Mouse (Mus musculus): ENCODE results near the gene Morn3. TPM values are rescaled to one million over a fixed set of nuclear protein-coding genes. Genes with fewer than 3 reads are reported as not detected.

Morn3 gene
- total and polyA plus RNA-seq, 3 experiments, result not detected

DNA sequence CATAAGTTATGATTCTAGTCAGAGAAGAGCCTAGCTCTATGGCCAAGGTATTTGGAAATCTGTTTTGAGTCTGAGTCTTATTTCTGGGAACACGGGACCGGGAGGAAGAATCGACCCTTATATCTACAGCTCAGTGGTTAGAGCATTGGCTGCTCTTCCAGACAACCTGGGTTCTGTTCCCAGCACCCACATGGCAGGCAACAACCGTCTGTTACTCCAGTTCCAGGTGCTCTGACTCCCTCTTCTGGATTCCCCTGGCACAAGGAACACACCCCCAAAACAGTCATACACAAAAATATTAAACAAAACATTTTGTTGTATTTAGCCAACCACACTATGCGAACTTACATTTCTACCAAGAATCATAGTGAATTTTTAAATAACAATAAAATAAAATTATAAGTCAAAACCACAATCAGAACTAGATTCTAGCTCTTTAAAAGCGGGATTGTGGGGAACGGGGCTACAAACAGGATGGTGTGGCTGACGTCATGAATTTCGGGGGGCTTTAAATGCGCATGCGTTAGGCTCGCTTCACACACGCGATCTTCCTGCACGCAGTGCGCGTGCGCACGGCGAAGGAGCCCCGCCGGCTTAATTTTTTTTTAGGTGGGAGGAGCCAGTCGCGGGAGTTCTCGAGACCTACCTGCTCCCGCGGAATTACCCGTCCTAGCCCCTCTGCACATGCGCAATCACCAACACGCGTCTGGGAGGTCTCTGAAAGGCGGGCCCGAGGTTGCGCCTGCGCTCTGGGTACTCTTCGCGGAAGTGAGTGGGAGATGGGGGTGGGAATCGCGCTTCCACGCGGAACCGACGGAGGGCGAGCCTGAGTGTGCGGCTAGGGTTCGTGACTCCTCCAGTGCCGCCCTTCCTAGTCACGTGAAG is 10.8 kb upstream of the Morn3 start:
- H3K27ac ChIP-seq (ENCODE audit: insufficient read depth, low read depth), result no peak overlapping the region
- H3K9me3 ChIP-seq (replicated peaks; ENCODE audit: low read length), result no peaks in the 10 kb centered on the region
- H3K4me2 ChIP-seq (ENCODE audit: insufficient read depth, low read depth, poor library complexity, severe bottlenecking), result no peak overlapping the region
- TF ChIP-seq ZNF384 (IDR thresholded peaks at IDR 0.05; ENCODE audit: low read depth, low read length) (peak; percentile 99), TBP (conservative IDR thresholded peaks at IDR 0.05; ENCODE audit: low read depth, low read length) (peak; percentile 33; the same call in 1 of the 2 replicates), MEF2A (IDR thresholded peaks at IDR 0.05; ENCODE audit: borderline replicate concordance, low read depth, low read length) (no peak), MXI1 (IDR thresholded peaks at IDR 0.05; ENCODE audit: low read depth, low read length) (peak; percentile 89), ELF1 (IDR thresholded peaks at IDR 0.05; ENCODE audit: low read depth, low read length) (peak; percentile 100), ZMIZ1 (IDR thresholded peaks at IDR 0.05; ENCODE audit: low read depth, low read length) (peak; percentile 48; the same call in 1 of the 2 replicates), NELFE (IDR thresholded peaks at IDR 0.05; ENCODE audit: low read depth, low read length) (peak; percentile 87), ZC3H11A (IDR thresholded peaks at IDR 0.05; ENCODE audit: low read depth, low read length) (no peak), RAD21 (IDR thresholded peaks at IDR 0.05; ENCODE audit: low read depth, low read length) (no peak), IRF4 (IDR thresholded peaks at IDR 0.05; ENCODE audit: low read depth, low read length) (peak; percentile 74), GABPA (IDR thresholded peaks at IDR 0.05; ENCODE audit: insufficient replicate concordance, low read depth, low read length) (no peak), ZKSCAN1 (IDR thresholded peaks at IDR 0.05; ENCODE audit: borderline replicate concordance, low read depth, low read length) (no peak), RCOR1 (conservative IDR thresholded peaks at IDR 0.05; ENCODE audit: low read depth, low read length) (no peak), HCFC1 (IDR thresholded peaks at IDR 0.05; ENCODE audit: low read depth, low read length) (peak; percentile 78), CHD2 (IDR thresholded peaks at IDR 0.05; ENCODE audit: low read length) (peak; percentile 94), SMC3 (IDR thresholded peaks at IDR 0.05; ENCODE audit: low read depth, low read length) (no peak), POLR2AphosphoS2 (IDR thresholded peaks at IDR 0.05; ENCODE audit: low read depth, low read length) (no peak), EP300 (IDR thresholded peaks at IDR 0.05; ENCODE audit: low read length) (no peak), MAX (IDR thresholded peaks at IDR 0.05; ENCODE audit: low read length) (peak; percentile 81), USF2 (conservative IDR thresholded peaks at IDR 0.05; ENCODE audit: low read depth, low read length) (peak; percentile 65), MAFK (IDR thresholded peaks at IDR 0.05; ENCODE audit: insufficient replicate concordance, low read length) (no peak), MYC (IDR thresholded peaks at IDR 0.05; ENCODE audit: low read depth, low read length) (peak; percentile 90; the same call in 1 of the 2 replicates), POLR2A (IDR thresholded peaks at IDR 0.05; ENCODE audit: low read depth, low read length) (peak; percentile 81), ETS1 (conservative IDR thresholded peaks at IDR 0.05; ENCODE audit: low read depth, low read length) (peak; percentile 42), BHLHE40 (IDR thresholded peaks at IDR 0.05; ENCODE audit: low read depth, low read length) (peak; percentile 98; the same call in 1 of the 2 replicates), JUN (IDR thresholded peaks at IDR 0.05; ENCODE audit: insufficient read depth, low read depth, low read length) (peak; percentile 78), MAZ (IDR thresholded peaks at IDR 0.05; ENCODE audit: low read depth, low read length) (peak; percentile 48; the same call in 1 of the 2 replicates), PAX5 (IDR thresholded peaks at IDR 0.05; ENCODE audit: low read length) (no peak), NRF1 (IDR thresholded peaks at IDR 0.05; ENCODE audit: low read depth, low read length) (peak; percentile 98), KAT2A (IDR thresholded peaks at IDR 0.05; ENCODE audit: insufficient replicate concordance, low read length) (no peak), E2F4 (IDR thresholded peaks at IDR 0.05; ENCODE audit: insufficient replicate concordance, low read depth, low read length) (peak; percentile 72; the same call in 1 of the 2 replicates), CHD1 (IDR thresholded peaks at IDR 0.05; ENCODE audit: low read depth, low read length) (no peak), UBTF (IDR thresholded peaks at IDR 0.05; ENCODE audit: low read depth, low read length) (0 out of 2 replicates have a peak, but pooled peaks have one; percentile 27), JUND (conservative IDR thresholded peaks at IDR 0.05; ENCODE audit: low read depth, low read length) (peak; percentile 80), USF1 (IDR thresholded peaks at IDR 0.05; ENCODE audit: low read depth, low read length) (peak; percentile 85; the same call in 1 of the 2 replicates), CTCF (conservative IDR thresholded peaks at IDR 0.05 in 1 of 2, IDR thresholded peaks at IDR 0.05 in 1 of 2; ENCODE audit: low read depth in 2 of 2, low read length in 2 of 2) (peak in 1 of 2 experiments; percentile 48; a peak in 2 of 4 replicates), TCF12 (IDR thresholded peaks at IDR 0.05; ENCODE audit: low read depth, low read length) (peak; percentile 80), SIN3A (IDR thresholded peaks at IDR 0.05; ENCODE audit: low read length) (no peak; the same call in 1 of the 2 replicates)
- H3K27me3 ChIP-seq (replicated peaks), result no peaks in the 10 kb centered on the region
- in situ Hi-C loops (cut with MboI; ENCODE audit: low pct_ligation_motif_present, low pct_unique_long_range_greater_than_20kb, low sequenced_read_pairs) (no loop called here), dilution Hi-C loops (cut with MboI; ENCODE audit: extremely low pct_ligation_motif_present, extremely low pct_unique_long_range_greater_than_20kb, low sequenced_read_pairs) (no loop called here)
- H3K79me2 ChIP-seq (replicated peaks; ENCODE audit: control insufficient read depth, extremely low read depth, insufficient read depth, poor library complexity, severe bottlenecking), result no peaks in the 10 kb centered on the region
- peak overlapping the region; percentile 72 for H3K9ac ChIP-seq (ENCODE audit: insufficient read depth, low read depth)
- peak overlapping the region; percentile 15 to 58 (median 48) for H3K4me3 ChIP-seq (replicated peaks in 1 of 3; ENCODE audit: low read depth in 2 of 3, low read length in 2 of 3, poor library complexity in 1 of 3)
- H3K4me1 ChIP-seq (ENCODE audit: control insufficient read depth in 1 of 2, insufficient read depth in 2 of 2), result peaks cover 3 to 13% of the 10 kb centered on the region in 2 experiments
- DNase-seq (ENCODE audit: extremely low read depth), result peak; percentile 100
- H3K36me3 ChIP-seq (replicated peaks in 1 of 2; ENCODE audit: control insufficient read depth in 1 of 2, insufficient read depth in 1 of 2, low read length in 1 of 2), result no peaks in the 10 kb centered on the region
